Mouse (Mus musculus): ENCODE data around the gene Ccdc12.

DNA sequence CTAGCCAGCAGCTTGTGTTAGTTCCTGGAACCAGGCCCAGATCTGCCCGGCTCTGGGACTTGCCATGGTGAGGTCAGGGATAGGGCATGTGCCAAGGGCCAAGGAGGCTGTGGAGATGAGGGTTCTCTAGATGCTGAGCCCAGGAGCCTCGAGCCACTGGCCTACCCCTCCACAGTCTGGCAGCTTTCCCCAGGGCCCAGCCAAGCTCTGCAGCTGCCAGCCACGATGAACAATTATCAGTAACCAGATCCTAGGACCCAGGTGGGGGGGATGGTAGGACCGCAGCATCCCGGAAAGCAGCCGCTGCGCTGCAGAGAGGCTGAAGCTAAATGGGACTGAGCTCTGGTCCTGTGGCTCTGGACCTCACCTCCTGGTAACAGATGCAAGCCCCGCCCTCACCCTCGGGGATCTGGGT is 69.4 kb downstream of the Ccdc12 start:
- no peak for TF ChIP-seq POLR2A (IDR thresholded peaks at IDR 0.05; ENCODE audit: extremely low read depth, insufficient read depth, low read length)
- no peak for TF ChIP-seq CTCF (IDR thresholded peaks at IDR 0.05; ENCODE audit: extremely low read depth, insufficient read depth, low read length)

Measured in cortical plate, adult 2 months (tissue).